Mouse (Mus musculus) heart, embryonic 11.5 days (tissue): ENCODE data around the gene Rps6ka4. TPM values are rescaled to one million over a fixed set of nuclear protein-coding genes. Genes with fewer than 3 reads are reported as not detected.

Source experiments
- ATAC-seq: fragments of 200-750 bp; cut with Nextera tagmentation; replicated peaks from 2 replicates; pipeline ENCODE4 v1.8.0; 2017; ENCODE audit warnings: moderate library complexity; ENCODE audit not compliant: insufficient number of reproducible peaks, low FRiP score, low TSS enrichment
- H3K27ac ChIP-seq: fragments of 300-500 bp; sonication (generic); 2 replicates; pipeline ENCODE4 v1.5.1; 2014; ENCODE audit warnings: mild to moderate bottlenecking, low read depth, low read length
- H3K27me3 ChIP-seq: fragments of 300-500 bp; sonication (generic); 2 replicates; pipeline ENCODE4 v1.6.1; 2014; ENCODE audit warnings: mild to moderate bottlenecking, low read length, mixed read lengths; ENCODE audit not compliant: control insufficient read depth, insufficient read depth
- H3K36me3 ChIP-seq: fragments of 300-500 bp; sonication (generic); 2 replicates; pipeline ENCODE4 v1.6.1; 2014; ENCODE audit warnings: mild to moderate bottlenecking, low read length, moderate library complexity, mixed read lengths; ENCODE audit not compliant: control insufficient read depth, insufficient read depth
- H3K4me1 ChIP-seq: fragments of 300-500 bp; sonication (generic); 2 replicates; pipeline ENCODE4 v1.6.1; 2014; ENCODE audit warnings: low read length; ENCODE audit not compliant: control insufficient read depth, insufficient read depth
- H3K4me2 ChIP-seq: fragments of 300-500 bp; sonication (generic); 2 replicates; pipeline ENCODE4 v1.6.1; 2014; ENCODE audit warnings: mild to moderate bottlenecking, moderate library complexity
- H3K4me3 ChIP-seq: fragments of 300-500 bp; sonication (generic); 2 replicates; pipeline ENCODE4 v1.5.1; 2014; ENCODE audit warnings: low read depth, low read length
- H3K9ac ChIP-seq: fragments of 300-500 bp; sonication (generic); 2 replicates; pipeline ENCODE4 v1.6.1; 2014; ENCODE audit warnings: mild to moderate bottlenecking, low read depth, low read length, moderate library complexity
- H3K9me3 ChIP-seq: fragments of 300-500 bp; sonication (generic); replicated peaks from 2 replicates; pipeline ENCODE4 v1.6.1; 2016; ENCODE audit warnings: low read length; ENCODE audit not compliant: control insufficient read depth
- WGBS: fragments of 180-500 bp; shearing (Covaris S2); extraction: QIAGEN DNeasy Blood & Tissue Kit; methylation state at CpG from one replicate; pipeline ENCODE4 v1.1.7; 2014; ENCODE audit not compliant: insufficient replicate concordance; 5-methylcytosine and 5-hydroxymethylcytosine counted together
- polyA plus RNA-seq: library from polyadenylated mRNA; unstranded; fragments of >200 nt; fragmentation: Nextera tagmentation; extraction: Ambion mirVana; gene quantifications from 2 replicates; pipeline ENCODE4 v1.2.1, GENCODE M21; 2014

Gene Rps6ka4
- polyA plus RNA-seq, 1 experiment from 2014 or later: 11.7 TPM

DNA sequence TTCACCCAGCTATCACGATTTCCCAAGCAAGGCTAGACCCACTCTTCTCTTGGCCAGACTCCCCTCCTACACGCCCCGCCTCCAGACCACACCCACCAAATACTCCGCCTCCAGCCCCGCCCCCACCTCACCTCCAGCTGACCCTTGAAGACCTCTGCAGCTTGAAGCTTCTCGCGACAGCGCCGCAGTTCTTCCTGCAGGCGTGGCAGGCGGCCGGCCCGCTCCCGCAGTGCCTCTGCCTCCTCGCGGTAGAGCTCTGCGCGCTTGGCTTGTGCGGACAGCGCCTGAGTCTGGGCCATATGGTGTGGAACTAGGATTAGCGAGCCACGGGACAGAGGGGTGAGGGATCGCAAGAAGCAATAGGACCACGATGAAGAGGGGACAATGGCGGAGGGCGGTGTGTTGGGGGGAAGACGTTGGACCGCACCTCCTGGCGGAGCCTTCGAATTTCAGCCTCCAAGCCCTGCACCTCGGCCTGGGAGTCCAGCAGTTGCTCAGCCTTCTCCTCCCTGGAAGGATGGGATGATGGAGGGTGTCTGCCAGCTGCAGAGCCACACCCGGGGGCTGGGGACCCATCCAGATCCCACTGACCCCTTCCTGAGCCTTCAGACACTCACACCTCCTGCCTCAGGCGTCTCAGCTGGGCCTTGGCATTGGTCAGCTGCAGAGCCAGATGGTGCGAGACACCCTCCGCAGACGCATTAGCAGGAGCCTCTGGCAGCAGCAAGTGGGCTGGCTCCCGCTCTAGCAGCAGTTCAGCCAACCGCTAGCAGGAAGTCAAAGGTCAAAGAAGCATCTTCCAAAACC lies 15.0 kb upstream of the Rps6ka4 start:
- Histone ChIP-seq H3K27ac (no peak overlapping the region), H3K4me2 (peak overlapping the region; percentile 71), H3K27me3 (peaks cover 18% of the 10 kb centered on the region), H3K9me3 (no peaks in the 10 kb centered on the region), H3K9ac (peak overlapping the region; percentile 60), H3K4me1 (peaks cover 9% of the 10 kb centered on the region), H3K36me3 (no peaks in the 10 kb centered on the region), H3K4me3 (peak overlapping the region; percentile 32)
- WGBS: 7% methylated on average over 38 of the region's 38 CpGs
- peak; percentile 47 for ATAC-seq

DNA sequence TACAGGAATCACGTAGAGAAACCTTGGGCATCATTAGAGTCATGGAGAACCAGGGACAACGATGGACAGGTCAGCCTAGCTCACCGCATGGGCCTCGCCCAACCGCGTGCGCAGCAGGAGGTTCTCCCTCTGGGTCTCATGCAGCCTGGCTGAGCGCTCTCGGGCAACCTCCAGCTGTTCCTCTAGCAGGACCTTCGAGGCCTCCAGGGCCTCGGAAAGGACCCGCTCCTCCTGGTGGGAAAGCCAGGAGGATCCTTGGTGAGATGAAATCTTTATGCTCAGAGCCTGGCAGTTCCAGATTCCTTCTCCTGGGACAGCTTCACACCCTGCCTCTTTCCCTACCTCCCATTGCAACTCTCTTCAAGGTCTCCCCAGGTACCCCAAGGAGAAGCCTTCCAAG lies 14.2 kb upstream of the Rps6ka4 start:
- Histone ChIP-seq H3K27me3 (peaks cover 25% of the 10 kb centered on the region), H3K4me3 (no peak overlapping the region), H3K4me1 (peaks cover 9% of the 10 kb centered on the region), H3K9ac (no peak overlapping the region), H3K9me3 (no peaks in the 10 kb centered on the region), H3K4me2 (peak overlapping the region; percentile 71), H3K36me3 (no peaks in the 10 kb centered on the region), H3K27ac (no peak overlapping the region)
- WGBS: 78% methylated on average over 12 of the region's 12 CpGs
- ATAC-seq: no peak

DNA sequence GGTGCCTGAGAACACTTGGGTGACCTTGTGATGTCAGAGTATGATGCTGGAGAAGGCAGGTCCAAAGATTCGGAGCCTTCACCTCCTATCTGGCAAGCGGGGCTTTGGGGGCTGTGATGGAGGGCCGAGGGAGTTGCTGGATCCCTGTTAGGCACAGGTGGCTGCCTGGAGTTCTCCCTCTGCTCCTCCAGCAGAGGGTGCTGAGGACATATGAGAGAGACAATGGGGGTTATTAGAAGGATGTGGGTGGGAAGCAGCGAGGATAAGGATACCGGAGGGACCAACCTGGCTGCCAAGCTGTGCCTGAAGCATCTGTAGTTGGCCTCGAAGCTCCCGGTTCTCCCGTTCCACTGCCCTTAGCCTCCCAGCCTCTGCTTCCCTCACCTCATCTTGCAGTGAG lies 13.5 kb upstream of the Rps6ka4 start:
- Histone ChIP-seq H3K9me3 (no peaks in the 10 kb centered on the region), H3K27ac (no peak overlapping the region), H3K9ac (no peak overlapping the region), H3K4me2 (no peak overlapping the region), H3K4me3 (no peak overlapping the region), H3K27me3 (peaks cover 31% of the 10 kb centered on the region), H3K36me3 (no peaks in the 10 kb centered on the region), H3K4me1 (peaks cover 9% of the 10 kb centered on the region)
- no peak for ATAC-seq
- 57% methylated on average over 8 of the region's 8 CpGs for WGBS

DNA sequence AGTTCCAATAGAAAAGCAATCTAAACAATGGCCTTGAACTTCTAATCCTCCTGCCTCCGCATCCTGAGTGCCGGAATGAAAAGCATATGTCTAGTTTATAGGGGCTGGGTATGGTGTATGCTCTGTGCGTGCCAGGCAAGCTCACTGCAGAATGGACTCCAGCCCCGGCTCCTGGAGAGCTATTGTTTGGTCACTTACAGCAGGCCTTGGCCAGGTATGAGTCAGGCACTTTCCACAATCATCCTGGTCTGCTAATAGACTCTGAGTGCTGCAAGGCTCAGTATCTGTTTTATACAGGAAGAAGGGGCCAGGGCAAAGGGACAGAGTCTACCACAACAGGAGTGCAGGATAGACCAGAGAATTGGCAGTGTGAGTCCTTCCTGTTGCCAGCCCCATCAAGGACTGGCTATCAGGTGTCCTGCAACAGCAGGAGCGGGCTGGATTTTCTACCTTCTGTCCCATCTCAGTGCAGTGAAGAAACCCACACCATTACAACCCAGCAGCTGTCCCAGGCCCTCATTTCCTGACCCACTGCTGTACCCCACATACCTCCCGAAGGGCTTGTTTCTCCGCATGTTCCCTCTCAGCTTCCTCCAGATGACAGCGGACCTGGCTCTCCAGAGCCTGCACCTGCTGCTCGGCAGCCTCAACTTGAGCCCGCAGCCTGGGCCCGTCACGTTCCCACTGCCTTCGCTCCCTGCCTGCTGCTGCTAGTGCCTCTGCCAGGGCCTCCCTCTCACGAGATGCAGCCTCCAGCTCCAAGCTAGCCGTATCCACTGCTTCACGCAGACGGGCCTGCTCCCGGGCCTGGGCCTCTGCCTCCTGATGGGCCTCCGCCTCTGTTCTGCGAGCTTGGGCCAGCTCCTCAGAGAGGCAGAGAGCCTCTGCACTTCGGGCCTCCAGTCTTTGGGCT lies 12.2 kb upstream of the Rps6ka4 start:
- no peak overlapping the region for H3K27ac ChIP-seq
- no peak overlapping the region for H3K4me3 ChIP-seq
- H3K9me3 ChIP-seq: no peaks in the 10 kb centered on the region
- 78% methylated on average over 21 of the region's 21 CpGs for WGBS
- no peak overlapping the region for H3K4me2 ChIP-seq
- peaks cover 16% of the 10 kb centered on the region for H3K4me1 ChIP-seq
- H3K36me3 ChIP-seq: no peaks in the 10 kb centered on the region
- ATAC-seq: no peak
- H3K27me3 ChIP-seq: peaks cover 43% of the 10 kb centered on the region
- H3K9ac ChIP-seq: no peak overlapping the region

DNA sequence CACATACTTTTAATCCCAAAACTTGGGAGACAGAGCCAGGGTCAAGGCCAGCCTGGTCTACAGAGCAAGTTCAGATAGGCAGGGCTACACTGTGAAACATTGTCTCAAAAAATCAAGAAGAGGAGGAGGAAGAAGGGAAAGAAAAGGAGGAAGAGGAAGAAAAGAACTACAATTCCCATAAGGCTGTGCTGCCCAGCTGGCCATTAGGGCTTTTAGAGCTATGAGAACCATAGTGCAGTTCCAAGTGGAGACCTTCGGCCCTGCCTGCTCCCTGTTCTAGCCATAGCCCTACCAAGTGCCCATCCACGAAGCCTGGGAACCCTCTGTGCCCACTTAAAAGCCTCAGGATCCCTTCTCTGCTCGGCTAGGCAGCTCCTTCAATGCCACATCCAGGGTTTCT lies 11.1 kb upstream of the Rps6ka4 start:
- WGBS: 77% methylated on average over 3 of the region's 3 CpGs
- Histone ChIP-seq H3K36me3 (no peaks in the 10 kb centered on the region), H3K4me1 (peaks cover 16% of the 10 kb centered on the region), H3K27ac (no peak overlapping the region), H3K9ac (no peak overlapping the region), H3K27me3 (peaks cover 55% of the 10 kb centered on the region), H3K4me2 (no peak overlapping the region), H3K9me3 (no peaks in the 10 kb centered on the region), H3K4me3 (no peak overlapping the region)
- no peak for ATAC-seq

DNA sequence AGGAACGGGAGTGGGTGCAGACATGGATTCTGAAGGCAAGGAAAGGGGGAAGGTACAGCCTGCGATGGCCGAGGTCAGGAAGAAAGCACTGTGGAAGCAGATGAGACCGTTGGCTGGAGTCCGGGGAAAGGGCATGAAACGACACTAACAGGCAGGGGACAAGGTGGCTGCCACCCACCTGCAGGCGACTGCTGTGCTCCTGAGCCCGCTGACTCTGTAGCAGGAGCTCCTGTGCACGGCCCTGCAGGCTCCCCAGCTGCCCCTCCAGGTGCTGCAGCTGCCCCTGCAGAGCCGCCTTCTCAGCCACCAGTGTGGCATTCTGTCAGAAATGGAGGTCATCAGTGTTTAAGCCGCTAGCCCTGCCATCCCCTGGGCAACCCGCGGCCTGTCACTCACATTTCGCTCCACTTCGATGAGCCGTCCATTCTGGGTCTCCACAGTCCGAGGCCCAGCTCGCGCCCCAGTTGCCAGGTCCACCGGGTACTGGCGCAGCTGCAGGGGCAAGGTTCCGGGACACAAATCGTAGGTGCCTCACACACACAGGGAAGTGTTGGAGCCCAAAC lies 9.2 kb upstream of the Rps6ka4 start:
- H3K4me3 ChIP-seq: no peak overlapping the region
- peaks cover 7% of the 10 kb centered on the region for H3K4me1 ChIP-seq
- H3K9ac ChIP-seq: no peak overlapping the region
- no peaks in the 10 kb centered on the region for H3K9me3 ChIP-seq
- no peak for ATAC-seq
- no peak overlapping the region for H3K27ac ChIP-seq
- H3K4me2 ChIP-seq: no peak overlapping the region
- H3K27me3 ChIP-seq: peaks cover 66% of the 10 kb centered on the region
- 69% methylated on average over 23 of the region's 23 CpGs for WGBS
- no peaks in the 10 kb centered on the region for H3K36me3 ChIP-seq

DNA sequence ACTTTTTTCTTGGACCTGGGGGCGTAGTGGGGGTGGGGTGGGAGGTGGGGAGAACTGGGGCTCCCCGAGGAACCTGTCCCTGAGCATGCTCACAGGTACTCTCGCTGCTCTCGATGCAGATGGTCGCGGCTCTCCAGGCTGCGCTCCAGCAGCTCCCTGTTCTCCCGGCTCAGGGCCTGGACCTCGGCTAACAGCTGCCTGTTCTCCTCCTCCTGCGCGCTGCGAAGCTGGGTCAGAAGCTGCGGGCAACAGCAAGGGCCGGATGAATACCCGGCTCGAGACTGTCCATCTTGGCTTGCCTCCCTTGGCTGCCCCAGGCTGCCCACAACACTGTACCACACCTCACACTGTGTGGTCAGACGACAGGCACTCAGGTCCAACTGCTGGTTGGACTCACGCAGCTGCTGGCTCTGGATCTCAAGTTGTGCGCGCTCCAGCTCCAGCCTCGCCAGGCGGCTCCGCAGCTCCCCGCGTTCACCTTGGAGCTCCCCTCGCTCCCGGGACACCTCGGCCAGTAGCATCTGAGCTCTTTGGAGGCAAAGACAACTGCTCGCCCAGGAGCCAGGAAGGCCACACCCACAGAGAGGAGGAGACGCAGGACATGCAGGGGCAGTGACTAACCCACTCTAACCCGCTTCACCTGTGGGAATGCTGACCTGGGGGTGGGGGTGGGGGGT lies 7.5 kb upstream of the Rps6ka4 start:
- WGBS: 3% methylated on average over 31 of the region's 31 CpGs
- no peaks in the 10 kb centered on the region for H3K9me3 ChIP-seq
- no peak for ATAC-seq
- H3K4me1 ChIP-seq: peaks cover 7% of the 10 kb centered on the region
- H3K9ac ChIP-seq: no peak overlapping the region
- H3K4me2 ChIP-seq: peak overlapping the region; percentile 50
- H3K27ac ChIP-seq: no peak overlapping the region
- H3K4me3 ChIP-seq: peak overlapping the region; percentile 23
- peaks cover 72% of the 10 kb centered on the region for H3K27me3 ChIP-seq
- H3K36me3 ChIP-seq: no peaks in the 10 kb centered on the region

DNA sequence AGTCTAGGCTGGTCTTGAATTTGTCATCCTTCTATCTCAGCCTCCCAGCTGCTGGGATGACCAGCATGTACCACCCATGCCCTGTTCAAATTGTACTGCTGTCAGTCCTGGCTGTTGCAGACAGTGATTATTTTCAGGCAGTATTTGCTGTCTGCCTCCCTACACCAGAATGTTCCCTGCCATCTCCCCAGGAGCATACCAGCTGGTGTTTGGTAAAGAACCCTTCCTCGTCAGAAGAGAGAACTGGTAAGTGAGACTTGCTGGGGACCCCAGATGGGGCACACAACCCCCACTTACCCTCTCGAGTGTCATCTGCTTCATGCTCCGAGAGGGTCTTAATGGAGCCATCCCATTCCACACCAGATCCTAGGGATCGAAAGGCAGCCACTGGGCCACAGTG lies 5.6 kb upstream of the Rps6ka4 start:
- Histone ChIP-seq H3K27me3 (peaks cover 83% of the 10 kb centered on the region), H3K9me3 (no peaks in the 10 kb centered on the region), H3K4me3 (no peak overlapping the region), H3K4me1 (peaks cover 7% of the 10 kb centered on the region), H3K27ac (no peak overlapping the region), H3K4me2 (no peak overlapping the region), H3K36me3 (no peaks in the 10 kb centered on the region), H3K9ac (no peak overlapping the region)
- WGBS: 75% methylated on average over 4 of the region's 4 CpGs
- no peak for ATAC-seq
